Mouse (Mus musculus) intestine, postnatal 0 days (tissue): ENCODE data around the gene Ulk4. TPM values are rescaled to one million over a fixed set of nuclear protein-coding genes. Genes with fewer than 3 reads are reported as not detected.

Source experiments
- ATAC-seq: fragments of 200-750 bp; cut with Nextera tagmentation; 2 replicates; pipeline ENCODE4 v1.8.0; 2017; ENCODE audit warnings: mild to moderate bottlenecking, moderate TSS enrichment, moderate library complexity
- H3K27ac ChIP-seq: fragments of 300-500 bp; sonication (generic); 2 replicates; pipeline ENCODE4 v1.5.1; 2014; ENCODE audit warnings: mild to moderate bottlenecking, low read depth, low read length, moderate library complexity
- H3K27me3 ChIP-seq: fragments of 300-500 bp; sonication (generic); replicated peaks from 2 replicates; pipeline ENCODE4 v1.6.1; 2014; ENCODE audit warnings: low read length, mixed read lengths; ENCODE audit not compliant: control insufficient read depth, insufficient read depth
- H3K36me3 ChIP-seq: fragments of 300-500 bp; sonication (generic); 2 replicates; pipeline ENCODE4 v1.6.1; 2014; ENCODE audit warnings: mild to moderate bottlenecking, moderate library complexity; ENCODE audit not compliant: control insufficient read depth, insufficient read depth
- H3K4me1 ChIP-seq: fragments of 300-500 bp; sonication (generic); replicated peaks from 2 replicates; pipeline ENCODE4 v1.6.1; 2014; ENCODE audit warnings: antibody characterized with exemption, low read length, mixed read lengths; ENCODE audit not compliant: control insufficient read depth, insufficient read depth
- H3K4me2 ChIP-seq: fragments of 300-500 bp; sonication (generic); replicated peaks from 2 replicates; pipeline ENCODE4 v1.6.1; 2014; ENCODE audit warnings: low read depth, mild to moderate bottlenecking, moderate library complexity
- H3K4me3 ChIP-seq: fragments of 300-500 bp; sonication (generic); 2 replicates; pipeline ENCODE4 v1.5.1; 2014; ENCODE audit warnings: low read depth, low read length
- H3K9ac ChIP-seq: fragments of 300-500 bp; sonication (generic); 2 replicates; pipeline ENCODE4 v1.6.1; 2014; ENCODE audit warnings: mild to moderate bottlenecking, low read depth, low read length
- H3K9me3 ChIP-seq: fragments of 300-500 bp; sonication (generic); 2 replicates; pipeline ENCODE4 v1.6.1; 2016; ENCODE audit warnings: mixed run types; ENCODE audit not compliant: control insufficient read depth
- CTCF ChIP-seq: sonication (generic); IDR thresholded peaks from 2 replicates; pipeline ENCODE4 v1.5.1; 2016; ENCODE audit warnings: low read depth, mild to moderate bottlenecking, control low read depth, antibody characterized with exemption, moderate library complexity
- WGBS: fragments of 180-500 bp; shearing (Covaris S2); extraction: QIAGEN DNeasy Blood & Tissue Kit; methylation state at CpG from one replicate; pipeline ENCODE4 v1.1.7; 2014; 5-methylcytosine and 5-hydroxymethylcytosine counted together
- microRNA-seq: library from miRNA; unstranded; fragments of <30 nt; microRNA quantifications from one replicate; pipeline ENCODE4, GENCODE M21; 2016
- polyA plus RNA-seq: library from polyadenylated mRNA; unstranded; fragments of >200 nt; fragmentation: Nextera tagmentation; extraction: Ambion mirVana; gene quantifications from 2 replicates; pipeline ENCODE4 v1.2.1, GENCODE M21; 2015

Gene Ulk4
- polyA plus RNA-seq, 1 experiment from 2014 or later: 111 TPM

GRCm38 (mm10) chr9:120914429-120914828 is 362.6 kb downstream of the Ulk4 start:
- no peak for TF ChIP-seq CTCF
- no peaks in the 10 kb centered on the region; the same call in 1 of the 2 replicates for H3K9me3 ChIP-seq
- H3K27me3 ChIP-seq: no peaks in the 10 kb centered on the region
- no peaks in the 10 kb centered on the region for H3K36me3 ChIP-seq
- H3K4me2 ChIP-seq: no peak overlapping the region
- H3K4me1 ChIP-seq: peaks cover 4% of the 10 kb centered on the region; the same call in 1 of the 2 replicates
- H3K27ac ChIP-seq: 0 out of 2 replicates have a peak overlapping the region, but pooled peaks have one; percentile 10
- no peak overlapping the region for H3K4me3 ChIP-seq
- H3K9ac ChIP-seq: no peak overlapping the region
- no peak for ATAC-seq
- WGBS: 86% methylated on average over 4 of the region's 4 CpGs

GRCm38 (mm10) chr9:120913152-120913551 is 363.8 kb downstream of the Ulk4 start:
- ATAC-seq: no peak
- Histone ChIP-seq H3K36me3 (no peaks in the 10 kb centered on the region), H3K4me2 (no peak overlapping the region), H3K9me3 (no peaks in the 10 kb centered on the region; the same call in 1 of the 2 replicates), H3K4me3 (no peak overlapping the region), H3K27me3 (no peaks in the 10 kb centered on the region), H3K4me1 (0 out of 2 replicates have a peak, but pooled peaks cover 4% of the 10 kb centered on the region), H3K9ac (no peak overlapping the region), H3K27ac (no peak overlapping the region)
- 71% methylated on average over 13 of the region's 13 CpGs for WGBS
- no peak for TF ChIP-seq CTCF

- no peak for TF ChIP-seq CTCF
- H3K4me1 ChIP-seq: 0 out of 2 replicates have a peak, but pooled peaks cover 4% of the 10 kb centered on the region
- WGBS: 90% methylated on average over 6 of the region's 6 CpGs
- no peaks in the 10 kb centered on the region for H3K36me3 ChIP-seq
- H3K4me2 ChIP-seq: no peak overlapping the region
- no peak overlapping the region for H3K9ac ChIP-seq
- H3K9me3 ChIP-seq: no peaks in the 10 kb centered on the region
- H3K4me3 ChIP-seq: no peak overlapping the region
- no peak for ATAC-seq
- no peak overlapping the region for H3K27ac ChIP-seq
- H3K27me3 ChIP-seq: no peaks in the 10 kb centered on the region
These were observed 368.5 kb downstream of the Ulk4 start for GRCm38 (mm10) chr9:120908461-120908860.

Small RNA genes lying within 50 kb of the gene (microRNA-seq; reads per million reads assigned to microRNA genes)
- gene Mir7090: not detected

Other genes with a start within 250 kb of the Ulk4 start
- gene Trak1, start 20.3 kb upstream of the Ulk4 start, polyA plus RNA-seq: 16.3 and 17.2 TPM in 2 replicates
- 88.5 and 92.1 TPM in 2 replicates for gene Cck, start 218.5 kb upstream of the Ulk4 start, polyA plus RNA-seq